Mouse (Mus musculus): ENCODE results near the gene Hnrnpll.

Gene Hnrnpll

GRCm38 (mm10) chr17:80061783-80062619 is at the start of gene Hnrnpll:
Gene Hnrnpll (minus strand): TSS chr17:80062334.
- peak; percentile 98 for DNase-seq (ENCODE audit: low read depth)

GRCm38 (mm10) chr17:80105348-80105978 is 43.3 kb upstream of the Hnrnpll start:
- peak; percentile 68 for DNase-seq (ENCODE audit: low read depth)

GRCm38 (mm10) chr17:80099823-80100222 is 37.7 kb upstream of the Hnrnpll start:
- no peak for DNase-seq (ENCODE audit: low read depth)

GRCm38 (mm10) chr17:80097221-80097620 is 35.1 kb upstream of the Hnrnpll start:
- DNase-seq (ENCODE audit: low read depth), result no peak

GRCm38 (mm10) chr17:80096720-80097114 is 34.6 kb upstream of the Hnrnpll start:
- no peak for DNase-seq (ENCODE audit: low read depth)

DNA sequence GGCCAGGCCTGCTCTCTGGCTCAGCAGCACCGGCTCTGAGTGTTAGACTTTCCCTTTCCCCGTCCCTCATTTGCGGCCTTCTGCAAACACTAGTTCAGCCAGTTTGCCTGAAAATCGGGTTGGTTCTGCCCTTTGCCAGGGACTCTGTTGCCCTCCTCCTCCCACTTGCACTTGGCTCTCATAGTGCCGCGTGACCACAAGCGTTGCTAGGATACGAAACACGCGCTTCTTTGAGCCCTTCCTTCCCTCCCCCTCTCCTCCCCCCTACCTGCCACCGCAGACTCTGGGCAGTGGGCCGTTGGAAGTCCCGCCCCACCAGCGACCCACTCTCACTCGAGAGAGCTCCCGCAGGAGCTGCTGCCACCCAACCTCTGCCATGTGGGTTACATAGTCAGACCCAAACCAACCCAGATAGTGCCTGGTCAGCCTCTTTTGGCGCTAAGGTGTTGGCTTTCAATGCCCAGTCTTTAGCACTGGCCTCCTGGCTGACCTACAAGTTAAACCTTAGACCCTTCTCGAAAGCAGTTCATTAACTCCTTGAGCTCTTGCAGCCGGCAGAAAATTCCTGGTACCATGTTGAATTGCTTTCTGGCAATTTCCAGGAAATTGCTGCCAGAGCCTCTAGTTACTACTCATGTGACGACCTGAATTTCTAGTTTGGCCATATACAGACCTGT is 34.0 kb upstream of the Hnrnpll start:
- DNase-seq (ENCODE audit: low read depth), result peak; percentile 76

GRCm38 (mm10) chr17:80095254-80095899 is 33.2 kb upstream of the Hnrnpll start:
- no peak for DNase-seq (ENCODE audit: low read depth)

DNA sequence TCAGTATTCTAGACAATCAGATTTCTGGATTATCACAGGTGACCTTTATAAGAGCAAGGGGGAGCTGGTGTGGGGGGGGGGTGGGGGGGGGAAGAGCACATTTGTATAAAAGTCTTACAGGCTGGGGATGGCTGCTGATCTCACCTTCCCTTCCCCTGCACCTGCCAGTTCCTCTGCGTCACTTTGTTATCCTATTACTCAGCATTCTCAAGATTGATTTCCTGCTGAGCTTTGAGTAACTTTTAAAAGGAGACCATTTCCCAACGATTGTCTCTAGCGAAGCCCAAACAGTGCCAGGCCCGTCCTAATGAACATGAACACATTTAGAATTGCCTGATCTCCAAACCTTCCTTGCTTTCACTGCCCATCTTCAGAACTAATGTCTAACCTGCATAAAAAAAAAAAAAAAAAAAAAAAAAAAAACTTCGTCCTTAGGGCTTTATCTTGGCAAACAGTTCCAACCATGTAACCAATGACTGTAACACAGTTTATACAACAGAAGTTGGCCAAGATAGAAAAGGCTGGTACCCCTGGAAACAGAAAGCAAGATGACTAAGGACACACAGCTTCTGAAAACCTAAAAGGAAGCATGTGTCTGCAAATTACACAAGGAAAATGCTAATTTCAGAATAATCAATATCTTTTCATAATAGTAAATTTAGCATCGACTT is 29.9 kb upstream of the Hnrnpll start:
- DNase-seq (ENCODE audit: low read depth), result peak; percentile 62

DNA sequence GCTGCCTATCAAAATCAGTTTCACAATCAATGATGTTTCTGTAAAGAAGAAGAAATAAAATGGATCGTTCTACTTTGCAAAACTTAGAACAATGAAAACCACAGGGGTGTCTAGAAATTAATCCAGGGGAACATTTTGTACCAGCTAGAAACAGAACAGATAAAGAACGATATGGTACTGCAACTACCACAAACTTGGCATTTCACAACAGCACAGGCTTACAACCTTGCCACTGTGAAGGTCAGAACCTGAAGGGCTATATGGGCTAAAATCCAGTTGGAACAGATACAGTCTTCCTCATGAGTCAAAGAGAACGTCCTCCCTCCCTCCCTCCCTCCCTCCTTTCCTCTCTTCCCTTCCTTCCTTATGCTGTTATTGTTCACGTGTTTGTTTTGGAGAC is 28.4 kb upstream of the Hnrnpll start:
- DNase-seq (ENCODE audit: low read depth), result no peak

GRCm38 (mm10) chr17:80088168-80088567 is 26.0 kb upstream of the Hnrnpll start:
- no peak for DNase-seq (ENCODE audit: low read depth)

DNA sequence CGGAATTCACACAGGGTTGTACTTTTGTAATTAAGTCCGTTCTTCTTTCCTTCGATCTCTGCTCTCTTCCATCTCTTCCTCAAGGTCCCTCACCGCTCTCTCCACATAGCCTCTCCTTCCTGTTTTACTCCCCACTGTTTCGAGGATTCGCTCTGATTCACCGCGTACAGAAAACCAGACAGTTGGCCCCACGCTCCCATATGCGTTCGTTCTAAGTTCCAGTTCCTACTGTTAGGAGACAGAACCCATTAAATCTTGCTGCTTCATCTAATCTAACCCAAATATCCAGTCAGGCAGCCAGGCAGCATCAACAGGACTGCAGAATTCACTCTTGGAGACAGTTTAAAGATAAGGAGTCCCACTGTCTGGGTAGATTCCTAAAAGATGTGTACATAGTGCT is 24.5 kb upstream of the Hnrnpll start:
- no peak for DNase-seq (ENCODE audit: low read depth)

- no peak for DNase-seq (ENCODE audit: low read depth)
Observed at GRCm38 (mm10) chr17:80084424-80084823, 22.3 kb upstream of the Hnrnpll start.

- no peak for DNase-seq (ENCODE audit: low read depth)
Observed at GRCm38 (mm10) chr17:80083223-80083622, 21.1 kb upstream of the Hnrnpll start.

- DNase-seq (ENCODE audit: low read depth), result no peak
Observed at GRCm38 (mm10) chr17:80078726-80079125, 16.6 kb upstream of the Hnrnpll start.

GRCm38 (mm10) chr17:80067257-80067656 is 5.1 kb upstream of the Hnrnpll start:
- DNase-seq (ENCODE audit: low read depth), result peak; percentile 57

GRCm38 (mm10) chr17:80063840-80064495 is 1.8 kb upstream of the Hnrnpll start:
- DNase-seq (ENCODE audit: low read depth), result peak; percentile 40

DNA sequence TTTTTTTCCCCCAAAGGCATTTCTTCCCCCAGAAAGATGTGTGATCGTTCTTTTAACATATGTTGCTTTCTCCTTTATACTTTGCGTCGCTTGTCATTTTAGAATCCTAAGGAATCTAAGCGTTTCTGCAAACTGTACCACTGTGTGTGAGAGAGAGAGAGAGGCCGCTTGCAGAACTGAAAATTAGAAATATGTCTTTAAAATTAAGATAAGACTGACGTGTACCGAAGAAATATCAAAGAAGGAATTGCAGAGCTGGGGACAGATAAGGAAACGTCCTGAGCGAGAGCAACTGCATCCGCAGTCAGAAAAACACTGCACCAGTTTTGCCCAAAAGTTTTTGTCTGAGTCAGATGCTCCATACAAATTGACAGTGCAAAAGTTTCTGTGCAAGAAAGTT is 1.3 kb upstream of the Hnrnpll start:
- DNase-seq (ENCODE audit: low read depth), result no peak

- no peak for DNase-seq (ENCODE audit: low read depth)
Observed at GRCm38 (mm10) chr17:80062620-80063010, 481 bp upstream of the Hnrnpll start.

DNA sequence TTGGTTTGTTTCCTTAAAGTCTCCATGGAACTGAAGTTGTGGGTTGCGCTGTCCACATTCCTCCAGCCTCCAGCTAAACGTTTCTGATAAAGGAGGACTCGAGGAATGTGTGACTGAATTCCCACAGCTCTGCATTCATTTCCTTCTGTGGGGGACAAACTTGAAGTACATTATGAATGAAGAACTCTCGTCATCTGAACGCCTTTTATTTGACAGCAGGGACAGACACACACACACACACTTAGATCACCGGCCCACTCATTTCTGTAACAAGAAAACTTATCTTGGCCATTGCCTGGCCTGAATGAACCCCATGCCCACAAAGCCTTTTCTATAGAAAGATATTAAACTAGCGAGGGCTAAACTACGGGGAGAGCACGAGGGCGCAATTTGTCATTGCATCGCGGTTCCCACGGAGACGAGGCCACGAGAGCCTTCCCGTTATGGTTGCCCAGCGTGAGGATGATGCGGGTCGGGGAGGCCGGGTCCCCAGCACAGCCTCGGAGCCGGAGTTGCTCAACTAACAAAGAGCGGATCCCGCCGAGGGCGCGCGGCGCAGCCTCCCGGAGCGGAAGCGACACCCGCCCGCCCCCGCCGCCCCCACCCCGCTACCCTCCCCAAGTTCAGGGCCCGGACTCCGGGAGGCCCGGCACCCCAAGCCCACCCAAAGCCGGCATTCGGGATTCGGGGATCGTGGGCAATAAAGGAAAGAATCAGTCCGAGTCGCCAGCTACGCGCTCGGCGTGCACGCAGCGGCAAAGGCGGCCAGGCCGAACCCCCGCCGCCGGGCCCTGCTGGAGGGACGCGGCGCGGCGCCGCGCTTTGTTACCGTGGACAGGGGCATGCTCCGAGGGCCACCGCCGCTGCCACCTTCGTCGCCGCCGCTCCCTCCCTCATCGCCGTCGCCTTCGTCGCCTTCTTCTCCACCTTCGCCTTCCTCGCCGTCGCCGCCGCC is 1.0 kb downstream of the Hnrnpll start:
- DNase-seq (ENCODE audit: low read depth), result peak; percentile 75

- DNase-seq (ENCODE audit: low read depth), result no peak
Observed at GRCm38 (mm10) chr17:80060151-80060550, 2.0 kb downstream of the Hnrnpll start.
